Mouse (Mus musculus) liver, adult 2 months (tissue): ENCODE measurements around the gene Fam162b. TPM values are rescaled to one million over a fixed set of nuclear protein-coding genes. Genes with fewer than 3 reads are reported as not detected.

ENCODE experiments used
- DNase-seq: peaks from one replicate; pipeline ENCODE4 v3.0.0-alpha.2; 2011; ENCODE audit warnings: low read depth, low spot score; ENCODE audit errors: extremely low read depth
- H3K27ac ChIP-seq: fragments of 200-500 bp; replicated peaks from 2 replicates; pipeline ENCODE4 v1.5.1; 2012; ENCODE audit warnings: low read depth, mild to moderate bottlenecking, control low read depth, inconsistent platforms, low read length; ENCODE audit not compliant: insufficient read depth
- H3K27me3 ChIP-seq: fragments of 200-500 bp; 2 replicates; pipeline ENCODE4 v1.6.1; 2012; ENCODE audit warnings: mild to moderate bottlenecking, moderate library complexity, low read length, inconsistent platforms; ENCODE audit not compliant: control insufficient read depth, insufficient read depth
- H3K36me3 ChIP-seq: fragments of 200-500 bp; 2 replicates; pipeline ENCODE4 v1.6.1; 2012; ENCODE audit warnings: low read length, inconsistent platforms; ENCODE audit not compliant: control insufficient read depth, insufficient read depth
- H3K4me1 ChIP-seq: fragments of 200-500 bp; 2 replicates; pipeline ENCODE4 v1.6.1; 2011; ENCODE audit warnings: low read length; ENCODE audit not compliant: control insufficient read depth, insufficient read depth
- H3K4me3 ChIP-seq: fragments of 200-500 bp; 2 replicates; pipeline ENCODE4 v1.5.1; 2011; ENCODE audit warnings: low read depth, mild to moderate bottlenecking, control low read depth, low read length, moderate library complexity; ENCODE audit not compliant: insufficient read depth
- H3K79me2 ChIP-seq: fragments of 200-500 bp; 2 replicates; pipeline ENCODE4 v1.6.1; 2012; ENCODE audit warnings: inconsistent platforms, mild to moderate bottlenecking, low read length, moderate library complexity; ENCODE audit not compliant: control insufficient read depth, insufficient read depth
- H3K9ac ChIP-seq: fragments of 200-500 bp; 2 replicates; pipeline ENCODE4 v1.6.1; 2012; ENCODE audit warnings: low read depth, mild to moderate bottlenecking, control low read depth, inconsistent platforms, low read length
- CTCF ChIP-seq: fragments of 200-500 bp; IDR thresholded peaks from 2 replicates; pipeline ENCODE4 v1.5.1; 2011; ENCODE audit warnings: low read depth, low read length, control low read depth
- POLR2A ChIP-seq: fragments of 200-500 bp; IDR thresholded peaks from 2 replicates; pipeline ENCODE4 v1.6.1; 2011; ENCODE audit warnings: low read length, control low read depth; ENCODE audit not compliant: insufficient read depth; ENCODE audit errors: extremely low read depth
- WGBS: fragments of 180-500 bp; shearing (Covaris S2); methylation state at CpG from one replicate; pipeline ENCODE4 v1.1.7; 2018; 5-methylcytosine and 5-hydroxymethylcytosine counted together
- polyA plus RNA-seq: library from polyadenylated mRNA; depleted of rRNA; stranded (reverse); fragments of >200 nt; gene quantifications from 2 replicates; pipeline ENCODE4 v1.2.3, GENCODE M21; 2012
- total RNA-seq: library from RNA; depleted of rRNA; stranded (reverse); fragments of >200 nt; gene quantifications from 2 replicates; pipeline ENCODE4 v1.2.3, GENCODE M21; 2014

Fam162b gene
- total and polyA plus RNA-seq, 2 experiments, result not detected

- no peaks in the 10 kb centered on the region for H3K79me2 ChIP-seq
- H3K36me3 ChIP-seq, result no peaks in the 10 kb centered on the region
- no peaks in the 10 kb centered on the region for H3K27me3 ChIP-seq
- H3K9ac ChIP-seq, result no peak overlapping the region
- no peaks in the 10 kb centered on the region for H3K4me1 ChIP-seq
- no peak for TF ChIP-seq CTCF
- no peak for TF ChIP-seq POLR2A
- H3K4me3 ChIP-seq, result no peak overlapping the region
- 78% methylated on average over 3 of the region's 3 CpGs for WGBS
- no peak overlapping the region for H3K27ac ChIP-seq
- no peak for DNase-seq
These were observed 23.1 kb upstream of the Fam162b start for GRCm38 (mm10) chr10:51613421-51613820.

- Histone ChIP-seq H3K27me3 (no peaks in the 10 kb centered on the region), H3K79me2 (no peaks in the 10 kb centered on the region), H3K27ac (no peak overlapping the region), H3K4me3 (no peak overlapping the region), H3K9ac (no peak overlapping the region), H3K4me1 (no peaks in the 10 kb centered on the region), H3K36me3 (no peaks in the 10 kb centered on the region)
- DNase-seq, result no peak
- 68% methylated on average over 9 of the region's 9 CpGs for WGBS
- no peak for TF ChIP-seq CTCF
- TF ChIP-seq POLR2A, result no peak
These were observed 21.8 kb upstream of the Fam162b start for GRCm38 (mm10) chr10:51611969-51612682.

DNA sequence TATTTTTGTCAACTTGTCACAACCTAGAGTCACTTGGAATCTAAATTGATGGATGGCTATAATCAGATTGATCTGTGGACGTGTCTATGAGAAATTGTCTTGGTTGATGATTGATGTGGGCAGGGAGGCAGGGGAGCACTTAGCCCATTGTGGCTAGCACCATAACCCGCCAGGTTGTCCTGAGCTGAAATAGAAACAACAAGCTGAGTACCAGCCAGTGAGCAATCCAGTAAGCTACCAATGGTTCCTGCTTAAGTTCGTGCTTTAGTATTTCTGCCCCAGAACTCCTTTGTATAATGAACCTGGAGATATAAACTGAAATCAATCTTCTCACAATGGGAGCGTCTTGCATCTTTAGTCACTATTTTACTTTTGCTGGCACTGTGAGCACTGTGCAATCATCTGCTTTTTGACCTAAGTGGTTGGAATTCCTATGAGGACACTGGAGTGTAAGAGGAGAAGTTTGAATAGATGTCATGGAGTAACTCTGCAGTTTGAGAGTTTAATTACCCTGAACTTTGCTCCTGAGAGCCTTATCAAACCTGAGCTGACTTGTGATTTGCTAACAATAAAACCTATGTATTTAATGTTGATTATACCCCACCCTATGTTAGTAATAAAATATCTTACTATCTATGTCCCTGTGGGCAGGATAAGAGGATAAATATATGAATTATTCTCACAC is 19.6 kb upstream of the Fam162b start:
- H3K27ac ChIP-seq, result no peak overlapping the region
- H3K79me2 ChIP-seq, result no peaks in the 10 kb centered on the region
- TF ChIP-seq CTCF, result no peak
- no peak for TF ChIP-seq POLR2A
- H3K27me3 ChIP-seq, result no peaks in the 10 kb centered on the region
- no peaks in the 10 kb centered on the region for H3K4me1 ChIP-seq
- no peak for DNase-seq
- H3K9ac ChIP-seq, result no peak overlapping the region
- no peaks in the 10 kb centered on the region for H3K36me3 ChIP-seq
- H3K4me3 ChIP-seq, result no peak overlapping the region
- WGBS, result 74% methylated on average over 4 of the region's 4 CpGs

- H3K4me1 ChIP-seq, result no peaks in the 10 kb centered on the region
- H3K27ac ChIP-seq, result no peak overlapping the region
- no peak for TF ChIP-seq CTCF
- no peak overlapping the region for H3K9ac ChIP-seq
- H3K4me3 ChIP-seq, result no peak overlapping the region
- no peaks in the 10 kb centered on the region for H3K79me2 ChIP-seq
- 75% methylated on average over 9 of the region's 9 CpGs for WGBS
- H3K36me3 ChIP-seq, result no peaks in the 10 kb centered on the region
- no peaks in the 10 kb centered on the region for H3K27me3 ChIP-seq
- no peak for DNase-seq
These were observed 6.8 kb upstream of the Fam162b start for GRCm38 (mm10) chr10:51596928-51597635.

GRCm38 (mm10) chr10:51595001-51595931 is 4.9 kb upstream of the Fam162b start:
- WGBS, result 35% methylated on average over 10 of the region's 10 CpGs
- DNase-seq, result peak; percentile 55
- Histone ChIP-seq H3K4me1 (no peaks in the 10 kb centered on the region), H3K79me2 (no peaks in the 10 kb centered on the region), H3K27me3 (peaks cover under 1% of the 10 kb centered on the region; the same call in 1 of the 2 replicates), H3K9ac (no peak overlapping the region), H3K27ac (no peak overlapping the region), H3K4me3 (no peak overlapping the region), H3K36me3 (no peaks in the 10 kb centered on the region)
- TF ChIP-seq POLR2A (no peak), CTCF (0 out of 2 replicates have a peak, but pooled peaks have one; percentile 8)
